Mouse (Mus musculus): ENCODE measurements around the gene Grb2.

Gene Grb2

DNA sequence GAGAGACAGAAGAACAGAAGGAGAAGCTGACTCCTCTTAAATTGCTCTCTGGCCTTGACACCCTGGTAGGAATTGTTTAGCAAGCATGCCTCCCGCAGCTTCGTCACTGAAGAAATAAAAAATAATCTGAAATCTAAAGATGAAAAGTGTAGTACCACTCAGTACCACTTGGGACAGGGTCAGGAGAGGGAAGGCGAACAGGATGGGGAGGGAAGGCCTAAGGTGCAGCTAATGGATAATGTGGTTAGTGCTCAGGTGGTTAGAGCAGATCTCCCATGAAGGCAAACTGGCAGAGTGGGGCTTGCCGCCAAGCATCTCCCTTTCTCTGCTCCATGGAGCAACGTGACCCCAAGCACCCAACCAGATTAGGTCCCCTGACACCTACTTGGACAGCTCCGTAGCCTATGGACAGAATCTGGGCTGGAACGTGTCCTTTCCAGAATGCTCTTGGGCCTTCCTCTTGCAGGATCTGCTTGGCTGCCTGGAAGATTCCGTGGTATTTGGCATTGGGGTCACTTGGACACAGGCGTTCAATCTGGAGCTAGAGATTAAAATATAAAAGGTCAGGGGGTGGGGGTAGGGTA is 84.8 kb downstream of the Grb2 start:
- DNase-seq = no peak

GRCm38 (mm10) chr11:115619949-115620348 is 88.4 kb downstream of the Grb2 start:
- no peak for DNase-seq

GRCm38 (mm10) chr11:115618732-115619516 is 89.5 kb downstream of the Grb2 start:
- no peak for DNase-seq

- no peak for DNase-seq
Observed at GRCm38 (mm10) chr11:115618001-115618400, 90.4 kb downstream of the Grb2 start.

DNA sequence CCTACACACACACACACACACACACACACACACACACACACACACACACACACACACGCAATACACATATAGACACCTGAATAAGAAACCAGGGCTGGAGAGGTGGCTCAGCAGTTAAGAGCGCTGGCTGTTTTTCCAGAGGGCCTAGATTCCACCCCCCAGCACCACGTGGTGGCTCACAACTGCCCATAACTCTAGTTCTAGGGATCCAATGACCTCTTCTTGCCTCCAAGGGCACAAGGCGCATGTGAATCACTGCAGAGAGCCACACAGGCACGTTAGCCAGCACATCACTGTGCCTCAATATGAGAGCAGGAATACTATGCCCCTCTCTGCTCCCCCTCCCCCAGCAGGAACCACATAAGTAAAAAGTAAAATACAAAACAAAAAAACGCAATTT is 91.5 kb downstream of the Grb2 start:
- DNase-seq = no peak

DNA sequence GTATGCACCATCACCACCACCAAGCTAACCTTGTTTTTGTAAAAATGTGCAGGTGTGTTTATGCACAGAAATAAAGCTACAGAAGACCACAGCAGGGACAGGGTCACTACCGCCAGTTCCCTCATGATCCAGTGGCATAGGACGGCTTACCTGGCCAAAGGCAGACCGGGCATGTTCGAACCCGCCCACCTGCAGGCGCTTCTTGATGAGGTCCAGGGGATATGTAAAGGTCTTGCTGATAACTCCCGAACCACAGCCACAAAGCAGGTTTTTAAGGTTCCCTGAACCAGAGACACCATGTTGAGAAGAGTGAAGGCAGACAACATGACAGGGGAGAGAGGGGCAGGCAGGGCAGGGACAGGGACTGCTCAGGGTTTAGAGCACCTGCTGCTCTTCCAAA is 92.0 kb downstream of the Grb2 start:
- no peak for DNase-seq

DNA sequence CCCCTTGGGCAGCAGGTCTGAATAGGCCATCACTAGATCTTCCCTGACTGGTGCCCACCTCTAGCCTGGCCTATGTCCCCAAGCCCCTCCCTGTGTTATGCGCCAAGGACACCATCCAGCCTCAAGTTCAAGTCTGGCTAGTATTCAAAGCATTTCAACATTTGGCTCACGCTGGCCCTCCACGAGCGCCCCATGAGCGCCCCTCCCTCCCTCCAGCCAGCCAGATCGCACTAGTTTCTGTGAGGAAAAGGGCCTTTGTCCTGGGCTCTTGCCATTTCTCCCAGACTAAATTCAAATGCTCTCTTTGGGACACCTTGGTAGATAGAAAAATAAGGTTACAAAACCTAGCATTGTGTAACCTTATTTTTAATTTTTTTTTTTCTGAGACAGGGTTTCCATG is 92.5 kb downstream of the Grb2 start:
- no peak for DNase-seq

GRCm38 (mm10) chr11:115615108-115615825 is 93.1 kb downstream of the Grb2 start:
- DNase-seq = no peak

DNA sequence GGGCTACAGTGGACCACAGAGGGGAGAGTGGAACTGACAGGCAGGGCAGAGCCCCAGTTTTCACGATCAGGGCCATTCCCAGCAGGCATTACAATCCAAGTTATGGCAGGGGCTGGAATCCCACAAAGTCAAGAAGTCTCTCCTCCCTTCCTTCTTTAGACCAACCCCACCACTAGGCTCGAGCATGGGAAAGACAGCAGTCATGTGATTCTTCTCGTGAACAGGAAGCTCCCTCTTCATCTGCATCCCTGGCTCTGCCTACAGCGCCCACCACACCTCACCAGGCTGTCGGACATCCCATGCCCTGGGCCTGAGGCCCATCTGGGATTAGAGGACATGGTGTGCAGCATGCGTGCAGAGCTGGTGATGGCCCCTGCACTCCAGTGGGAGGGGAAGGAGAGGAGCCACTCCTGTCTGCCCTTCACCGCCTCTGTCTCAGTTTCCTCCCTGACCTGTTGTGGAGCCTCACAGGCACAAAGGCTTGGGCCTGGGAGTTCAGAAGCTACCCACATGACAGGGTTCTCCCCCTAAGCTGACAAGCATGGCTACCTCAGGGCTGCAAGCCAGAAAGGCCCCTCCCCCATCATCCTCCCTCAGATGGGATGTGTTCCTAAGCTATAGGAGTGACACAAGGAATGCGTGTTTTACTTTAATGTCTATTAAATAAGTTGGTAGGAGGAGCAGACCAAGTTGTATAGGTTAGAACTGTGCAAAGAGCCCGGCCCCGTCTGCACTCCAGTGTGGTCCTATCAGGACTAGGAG is 93.9 kb downstream of the Grb2 start:
- DNase-seq = no peak

- peak; percentile 62 for DNase-seq
Observed at GRCm38 (mm10) chr11:115613138-115613945, 95.1 kb downstream of the Grb2 start.

- DNase-seq = peak; percentile 96
Observed at GRCm38 (mm10) chr11:115612410-115613137, 95.8 kb downstream of the Grb2 start, which contains the start of gene Mif4gd. Mif4gd (minus strand) TSS chr11:115612969.

GRCm38 (mm10) chr11:115612059-115612409 is 96.4 kb downstream of the Grb2 start:
- peak; percentile 91 for DNase-seq

- DNase-seq = no peak
Observed at GRCm38 (mm10) chr11:115611173-115611572, 97.2 kb downstream of the Grb2 start.

GRCm38 (mm10) chr11:115609576-115609975 is 98.8 kb downstream of the Grb2 start:
- no peak for DNase-seq

DNA sequence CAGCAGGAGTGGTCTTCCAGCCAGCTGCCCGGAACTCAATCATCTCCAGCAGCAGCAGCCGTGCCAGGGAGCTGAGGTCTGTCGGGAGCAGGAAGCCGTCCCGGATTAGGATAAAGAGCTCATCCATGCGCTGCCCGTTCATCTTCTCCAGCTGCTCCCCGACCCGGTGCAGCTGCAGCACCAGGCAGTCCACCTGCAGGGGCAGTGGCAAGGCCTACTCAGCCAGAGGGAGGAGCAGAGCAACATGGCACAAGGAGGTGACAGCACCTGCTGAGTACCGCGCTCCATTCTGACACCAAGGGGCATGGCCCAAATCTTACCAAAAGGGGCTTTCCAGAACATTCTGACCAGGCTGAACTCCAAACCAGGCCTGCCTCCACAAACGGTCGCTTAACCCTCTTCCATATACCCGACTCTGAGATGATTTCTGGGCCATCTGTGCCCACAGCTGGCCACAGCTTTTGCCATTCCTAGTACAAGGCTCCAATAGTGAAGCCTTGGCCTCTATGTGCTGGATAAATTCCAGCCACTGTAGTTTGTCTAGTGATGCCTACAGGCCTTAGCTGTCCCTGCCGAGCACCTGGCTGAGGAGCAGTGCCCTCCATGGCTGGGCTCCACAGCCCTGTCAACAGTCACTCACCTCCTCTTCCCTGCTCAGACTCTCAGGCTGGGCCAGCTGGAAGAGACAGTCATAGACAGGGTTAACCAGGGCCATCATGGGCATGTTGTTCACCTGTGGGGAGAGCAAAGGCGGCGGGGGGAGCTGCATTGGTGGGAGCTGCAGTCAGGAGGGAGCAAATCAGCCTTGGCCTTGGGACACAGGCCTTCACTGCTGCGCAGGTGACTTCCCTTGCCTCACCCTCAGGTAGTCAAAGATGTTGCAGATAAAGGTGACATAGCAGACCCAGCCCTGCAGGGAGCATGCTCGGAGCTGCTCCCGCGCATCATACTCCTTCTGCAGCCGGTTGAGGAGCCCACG is 99.7 kb downstream of the Grb2 start:
- DNase-seq = no peak

DNA sequence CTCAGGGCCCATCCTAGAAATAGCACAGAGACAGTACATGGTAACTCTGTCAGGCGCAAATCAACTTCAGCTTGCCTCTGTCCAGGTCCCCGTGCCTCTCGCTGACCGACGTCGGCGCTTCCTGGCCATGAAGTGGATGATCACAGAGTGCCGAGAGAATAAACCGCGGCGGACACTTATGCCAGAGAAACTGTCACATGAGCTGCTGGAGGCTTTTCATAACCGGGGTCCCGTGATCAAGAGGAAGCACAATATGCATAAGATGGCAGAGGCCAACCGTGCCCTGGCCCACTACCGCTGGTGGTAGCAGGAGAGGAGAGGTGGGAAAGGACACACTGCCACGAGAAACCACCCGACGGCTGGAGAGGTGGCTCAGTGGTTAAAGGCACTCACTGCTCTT is 101.7 kb downstream of the Grb2 start:
- no peak for DNase-seq

- no peak for DNase-seq
Observed at GRCm38 (mm10) chr11:115604304-115604696, 104.1 kb downstream of the Grb2 start.

GRCm38 (mm10) chr11:115603476-115604303 is 104.7 kb downstream of the Grb2 start, which contains the start of the genes Mrps7 and Gga3:
Mrps7 (plus strand) TSS chr11:115603925.
Gga3 (minus strand) TSS chr11:115604051.
- peak; percentile 95 for DNase-seq

- DNase-seq = no peak
Observed at GRCm38 (mm10) chr11:115603128-115603475, 105.3 kb downstream of the Grb2 start.
